Mouse (Mus musculus) hindbrain, embryonic 15.5 days (tissue): ENCODE results near the gene Prkd2. TPM values are rescaled to one million over a fixed set of nuclear protein-coding genes. Genes with fewer than 3 reads are reported as not detected.

Experiments
- ATAC-seq: fragments of 200-750 bp; cut with Nextera tagmentation; 2 replicates; pipeline ENCODE4 v1.8.0; 2017; ENCODE audit warnings: low read depth, moderate number of reproducible peaks, moderate TSS enrichment; ENCODE audit not compliant: low FRiP score
- H3K27ac ChIP-seq: fragments of 300-500 bp; sonication (generic); replicated peaks from 2 replicates; pipeline ENCODE4 v1.5.1; 2015; ENCODE audit warnings: mild to moderate bottlenecking, inconsistent platforms
- H3K27me3 ChIP-seq: fragments of 300-500 bp; sonication (generic); 2 replicates; pipeline ENCODE4 v1.6.1; 2015; ENCODE audit warnings: control low read depth, inconsistent platforms
- H3K36me3 ChIP-seq: fragments of 300-500 bp; sonication (generic); 2 replicates; pipeline ENCODE4 v1.6.1; 2015; ENCODE audit warnings: control low read depth, inconsistent platforms
- H3K4me1 ChIP-seq: fragments of 300-500 bp; sonication (generic); replicated peaks from 2 replicates; pipeline ENCODE4 v1.6.1; 2015; ENCODE audit warnings: control low read depth, inconsistent platforms
- H3K4me2 ChIP-seq: fragments of 300-500 bp; sonication (generic); 2 replicates; pipeline ENCODE4 v1.6.1; 2015; ENCODE audit warnings: moderate library complexity, mild to moderate bottlenecking, inconsistent platforms
- H3K4me3 ChIP-seq: fragments of 300-500 bp; sonication (generic); 2 replicates; pipeline ENCODE4 v1.5.1; 2015; ENCODE audit warnings: mild to moderate bottlenecking, inconsistent platforms
- H3K9ac ChIP-seq: fragments of 300-500 bp; sonication (generic); 2 replicates; pipeline ENCODE4 v1.6.1; 2015; ENCODE audit warnings: inconsistent platforms
- H3K9me3 ChIP-seq: fragments of 300-500 bp; sonication (generic); 2 replicates; pipeline ENCODE4 v1.6.1; 2016; ENCODE audit warnings: control low read depth, inconsistent platforms
- WGBS: fragments of 180-500 bp; shearing (Covaris S2); methylation state at CpG from one replicate; pipeline ENCODE4 v1.1.7; 2015; 5-methylcytosine and 5-hydroxymethylcytosine counted together
- polyA plus RNA-seq: library from polyadenylated mRNA; unstranded; fragments of >200 nt; fragmentation: Nextera tagmentation; extraction: Ambion mirVana; gene quantifications from 2 replicates; pipeline ENCODE4 v1.2.1, GENCODE M21; 2015

The Prkd2 gene
- polyA plus RNA-seq, 1 experiment from 2014 or later, result 6.7 TPM

DNA sequence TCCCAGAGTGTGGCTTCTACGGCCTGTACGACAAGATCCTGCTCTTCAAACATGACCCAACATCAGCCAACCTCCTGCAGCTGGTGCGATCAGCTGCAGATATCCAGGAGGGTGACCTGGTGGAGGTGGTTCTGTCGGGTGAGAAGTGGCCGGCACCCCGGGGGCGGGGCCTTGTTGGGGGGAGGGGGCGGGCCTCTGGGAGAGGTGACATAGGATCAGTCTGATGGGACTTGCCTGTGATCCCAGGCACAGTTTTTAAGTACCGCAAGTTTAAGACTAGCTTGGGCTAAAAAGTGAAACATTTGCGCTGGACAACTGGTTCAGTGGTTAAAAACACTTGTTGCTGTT lies 3.1 kb downstream of the Prkd2 start:
- H3K4me2 ChIP-seq, result peak overlapping the region; percentile 82

DNA sequence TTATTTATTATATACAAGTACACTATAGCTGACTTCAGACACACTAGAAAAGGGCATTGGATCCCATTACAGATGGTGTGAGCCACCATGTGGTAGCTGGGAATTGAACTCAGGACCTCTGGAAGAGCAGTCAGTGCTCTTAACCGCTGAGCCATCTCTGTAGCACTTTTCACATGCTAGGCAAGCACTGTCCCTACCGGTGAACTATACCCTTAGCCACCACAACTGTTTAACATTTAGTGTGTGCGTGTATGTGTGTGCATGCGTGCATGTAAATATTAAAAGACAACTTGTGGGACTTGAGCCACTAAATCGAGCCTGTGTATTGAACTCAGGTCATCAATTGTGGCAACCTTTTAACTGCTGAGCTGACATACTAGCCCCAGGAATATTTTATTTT lies 4.1 kb downstream of the Prkd2 start:
- H3K4me3 ChIP-seq, result no peak overlapping the region
- no peak overlapping the region for H3K4me2 ChIP-seq
- H3K9me3 ChIP-seq, result no peaks in the 10 kb centered on the region
- H3K27ac ChIP-seq, result no peak overlapping the region
- peaks cover 35% of the 10 kb centered on the region for H3K4me1 ChIP-seq
- no peak overlapping the region for H3K9ac ChIP-seq
- 95% methylated on average over 5 of the region's 5 CpGs for WGBS
- no peaks in the 10 kb centered on the region for H3K27me3 ChIP-seq
- H3K36me3 ChIP-seq, result peaks cover 16% of the 10 kb centered on the region; the same call in 1 of the 2 replicates
- no peak for ATAC-seq

More for the DNA sequence above, 3.1 kb downstream of the Prkd2 start:
- Histone ChIP-seq H3K27me3 (no peaks in the 10 kb centered on the region), H3K9ac (no peak overlapping the region), H3K27ac (no peak overlapping the region), H3K9me3 (no peaks in the 10 kb centered on the region), H3K4me1 (peaks cover 35% of the 10 kb centered on the region), H3K4me3 (no peak overlapping the region), H3K36me3 (peaks cover 22% of the 10 kb centered on the region)
- 41% methylated on average over 10 of the region's 10 CpGs for WGBS
- ATAC-seq, result no peak

DNA sequence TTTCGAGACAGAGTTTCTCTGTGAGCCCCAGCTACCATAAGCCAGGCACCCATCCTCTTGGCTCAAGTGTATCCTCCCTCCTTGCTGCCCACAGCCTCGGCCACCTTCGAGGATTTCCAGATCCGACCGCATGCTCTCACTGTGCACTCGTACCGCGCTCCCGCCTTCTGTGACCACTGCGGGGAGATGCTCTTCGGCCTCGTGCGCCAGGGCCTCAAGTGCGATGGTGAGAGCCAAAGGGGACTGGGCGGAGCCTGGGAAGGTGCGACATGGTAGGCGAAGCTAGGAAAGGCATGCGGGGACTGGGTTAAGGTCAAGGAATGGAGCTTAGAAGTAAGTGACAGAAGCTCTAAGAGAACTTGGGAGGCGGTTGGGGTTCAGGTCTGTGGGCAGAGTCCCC lies 4.8 kb downstream of the Prkd2 start:
- Histone ChIP-seq H3K4me1 (peaks cover 30% of the 10 kb centered on the region), H3K9ac (no peak overlapping the region), H3K4me2 (no peak overlapping the region), H3K27me3 (no peaks in the 10 kb centered on the region), H3K4me3 (no peak overlapping the region), H3K27ac (no peak overlapping the region), H3K36me3 (peaks cover 16% of the 10 kb centered on the region; the same call in 1 of the 2 replicates), H3K9me3 (no peaks in the 10 kb centered on the region)
- 88% methylated on average over 19 of the region's 19 CpGs for WGBS
- ATAC-seq, result no peak

DNA sequence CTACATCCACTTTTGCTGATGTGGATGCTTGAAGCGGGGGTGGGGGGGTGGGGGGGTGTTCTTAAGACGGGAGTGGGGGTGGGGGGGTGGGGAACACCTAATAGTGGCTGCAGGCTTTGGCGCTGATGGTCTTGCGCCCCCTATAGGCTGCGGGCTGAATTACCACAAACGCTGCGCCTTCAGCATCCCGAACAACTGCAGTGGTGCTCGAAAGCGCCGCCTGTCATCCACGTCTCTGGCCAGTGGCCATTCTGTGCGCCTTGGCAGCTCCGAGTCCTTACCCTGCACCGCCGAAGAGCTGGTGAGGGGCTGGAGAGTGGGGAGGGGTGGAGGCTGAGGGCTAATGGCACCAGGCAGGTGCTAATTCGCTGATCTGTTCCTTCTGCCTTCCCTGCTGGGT lies 5.9 kb downstream of the Prkd2 start:
- Histone ChIP-seq H3K36me3 (peaks cover 19% of the 10 kb centered on the region), H3K4me3 (no peak overlapping the region), H3K9me3 (no peaks in the 10 kb centered on the region), H3K4me1 (peaks cover 23% of the 10 kb centered on the region), H3K27ac (no peak overlapping the region), H3K9ac (no peak overlapping the region), H3K4me2 (no peak overlapping the region), H3K27me3 (no peaks in the 10 kb centered on the region)
- ATAC-seq, result no peak
- WGBS, result 16% methylated on average over 17 of the region's 17 CpGs

DNA sequence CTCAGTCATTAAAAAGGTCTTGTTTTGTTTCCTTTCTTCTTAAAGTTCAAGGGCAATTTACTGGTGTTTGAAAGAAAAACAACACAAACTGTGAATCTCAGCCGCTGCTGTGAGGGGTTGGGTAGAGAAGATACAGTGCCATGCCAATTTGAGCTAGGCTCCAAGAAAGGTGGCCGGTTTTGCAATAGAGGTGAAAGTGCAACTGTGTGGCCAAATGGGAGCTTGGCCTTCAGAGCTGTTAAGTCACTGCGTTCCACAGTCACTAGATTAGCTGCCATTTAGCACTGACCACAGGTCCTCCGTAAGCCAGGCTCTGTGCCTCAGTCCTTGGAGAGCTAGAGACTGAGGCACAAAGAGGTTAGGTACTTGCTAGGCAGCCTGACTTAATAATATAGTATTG lies 8.9 kb downstream of the Prkd2 start:
- no peak for ATAC-seq
- Histone ChIP-seq H3K27ac (no peak overlapping the region), H3K9me3 (no peaks in the 10 kb centered on the region), H3K9ac (no peak overlapping the region), H3K36me3 (peaks cover 32% of the 10 kb centered on the region), H3K27me3 (no peaks in the 10 kb centered on the region), H3K4me3 (no peak overlapping the region), H3K4me1 (peaks cover 3% of the 10 kb centered on the region; the same call in 1 of the 2 replicates), H3K4me2 (no peak overlapping the region)
- WGBS, result 93% methylated on average over 4 of the region's 4 CpGs

DNA sequence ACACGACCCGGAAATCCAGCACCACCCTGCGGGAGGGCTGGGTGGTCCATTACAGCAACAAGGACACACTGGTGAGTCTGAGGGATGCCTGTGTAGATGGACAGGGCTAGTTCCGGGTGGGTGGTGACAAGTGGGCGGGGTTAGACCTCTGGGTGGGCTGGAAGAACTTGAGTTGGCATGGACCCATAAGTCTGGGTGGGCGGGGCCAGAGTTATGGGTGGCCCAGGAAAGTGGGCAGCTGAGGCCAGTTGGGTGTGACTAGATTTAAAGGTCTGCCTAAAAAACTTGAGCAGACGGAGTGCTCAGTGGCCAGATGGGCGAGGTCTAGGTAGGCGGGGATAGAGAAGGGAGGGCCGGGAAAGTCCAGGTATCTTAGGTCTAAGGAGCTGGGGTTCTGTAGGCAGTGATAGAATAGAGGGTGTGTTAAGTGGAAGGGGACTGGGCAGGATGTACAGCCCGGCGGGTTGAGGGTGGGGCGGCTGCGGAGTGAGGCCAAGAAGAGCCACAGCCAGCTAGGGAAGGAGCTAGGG lies 10.7 kb downstream of the Prkd2 start:
- H3K4me1 ChIP-seq, result peaks cover 3% of the 10 kb centered on the region; the same call in 1 of the 2 replicates
- H3K9ac ChIP-seq, result no peak overlapping the region
- H3K27ac ChIP-seq, result no peak overlapping the region
- no peak; the same call in 1 of the 2 replicates for ATAC-seq
- no peak overlapping the region for H3K4me2 ChIP-seq
- no peaks in the 10 kb centered on the region for H3K9me3 ChIP-seq
- WGBS, result 92% methylated on average over 14 of the region's 14 CpGs
- H3K27me3 ChIP-seq, result no peaks in the 10 kb centered on the region
- peaks cover 36% of the 10 kb centered on the region for H3K36me3 ChIP-seq
- no peak overlapping the region for H3K4me3 ChIP-seq

DNA sequence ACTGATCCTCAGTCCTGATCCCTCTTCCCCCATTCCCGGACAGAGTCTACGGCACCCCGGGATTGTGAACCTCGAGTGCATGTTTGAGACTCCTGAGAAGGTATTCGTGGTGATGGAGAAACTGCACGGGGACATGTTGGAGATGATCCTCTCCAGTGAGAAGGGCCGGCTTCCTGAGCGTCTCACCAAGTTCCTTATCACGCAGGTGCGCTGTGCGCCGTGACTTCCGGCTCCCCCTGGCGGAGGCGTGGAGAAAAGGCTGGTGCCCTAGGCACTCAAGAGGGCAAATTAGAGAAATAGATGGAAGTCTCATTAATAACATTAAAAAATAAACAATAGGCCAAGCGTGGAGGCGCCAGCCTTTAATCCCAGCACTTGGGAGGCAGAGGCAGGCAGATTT lies 15.6 kb downstream of the Prkd2 start:
- Histone ChIP-seq H3K27ac (no peak overlapping the region), H3K27me3 (no peaks in the 10 kb centered on the region), H3K4me3 (no peak overlapping the region), H3K4me2 (no peak overlapping the region), H3K4me1 (no peaks in the 10 kb centered on the region), H3K9ac (no peak overlapping the region), H3K9me3 (no peaks in the 10 kb centered on the region), H3K36me3 (peaks cover 17% of the 10 kb centered on the region)
- 23% methylated on average over 17 of the region's 17 CpGs for WGBS
- no peak for ATAC-seq

DNA sequence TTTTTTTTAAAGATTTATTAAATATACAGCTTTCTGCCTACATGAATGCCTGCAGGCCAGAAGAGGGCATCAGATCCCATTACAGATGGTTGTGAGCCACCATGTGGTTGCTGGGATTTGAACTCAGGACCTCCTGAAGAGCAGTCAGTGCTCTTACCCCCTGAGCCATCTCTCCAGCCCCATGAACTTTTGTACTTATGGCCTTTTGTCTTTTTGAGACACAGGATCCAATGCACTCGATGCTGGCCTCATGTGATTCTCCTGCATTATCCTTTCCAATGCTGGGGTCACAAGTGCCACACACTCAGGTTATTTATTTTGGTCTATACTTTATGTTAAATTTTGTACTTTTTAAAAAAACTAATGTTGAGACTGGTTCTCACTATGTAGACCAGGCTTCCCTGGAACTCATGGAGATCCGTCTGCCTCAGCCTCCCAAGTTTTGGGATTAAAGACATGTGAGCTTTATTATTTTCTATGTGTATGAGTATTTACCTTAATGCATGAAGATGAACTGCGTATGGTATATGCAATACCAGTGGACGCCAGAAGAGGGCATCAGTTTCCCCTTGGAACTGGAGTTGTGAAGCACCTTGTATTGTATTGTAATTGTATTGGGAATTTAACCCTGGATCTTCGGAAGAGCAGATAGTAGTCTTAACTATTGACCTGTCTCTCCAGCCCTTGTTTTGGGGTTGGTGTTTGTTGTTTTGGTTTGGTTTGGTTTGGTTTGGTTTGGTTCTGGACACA lies 17.4 kb downstream of the Prkd2 start:
- no peak for ATAC-seq

DNA sequence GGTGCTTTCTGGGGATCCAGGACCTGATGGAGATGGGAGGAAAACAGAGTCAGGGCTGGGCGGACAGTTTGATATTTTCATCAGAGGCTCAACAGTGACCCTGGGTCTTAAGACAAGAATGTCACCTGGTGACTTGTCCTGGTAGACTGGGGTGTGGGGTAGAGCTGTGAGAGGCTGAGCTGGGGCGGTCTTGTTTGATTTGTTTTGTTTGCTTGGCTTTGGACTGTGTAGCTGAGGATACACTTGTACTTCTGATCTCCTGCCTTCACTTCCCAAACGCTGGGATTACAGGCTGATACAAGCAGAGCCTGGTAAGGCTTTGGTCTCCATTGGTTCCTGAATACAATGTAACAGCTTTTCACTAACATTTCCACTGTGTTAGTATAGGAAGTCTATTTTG lies 24.8 kb downstream of the Prkd2 start:
- H3K9ac ChIP-seq, result no peak overlapping the region
- no peak overlapping the region for H3K4me2 ChIP-seq
- WGBS, result 91% methylated on average over 3 of the region's 3 CpGs
- no peak overlapping the region for H3K27ac ChIP-seq
- H3K4me3 ChIP-seq, result no peak overlapping the region
- H3K4me1 ChIP-seq, result peaks cover 16% of the 10 kb centered on the region
- no peaks in the 10 kb centered on the region for H3K9me3 ChIP-seq
- no peak for ATAC-seq
- H3K36me3 ChIP-seq, result peaks cover 21% of the 10 kb centered on the region
- no peaks in the 10 kb centered on the region for H3K27me3 ChIP-seq

More for the DNA sequence above, 17.4 kb downstream of the Prkd2 start:
- H3K4me1 ChIP-seq, result no peaks in the 10 kb centered on the region
- H3K27ac ChIP-seq, result no peak overlapping the region
- H3K36me3 ChIP-seq, result peaks cover 27% of the 10 kb centered on the region
- H3K9me3 ChIP-seq, result no peaks in the 10 kb centered on the region
- no peak overlapping the region for H3K4me2 ChIP-seq
- H3K27me3 ChIP-seq, result no peaks in the 10 kb centered on the region
- 26% methylated on average over 5 of the region's 5 CpGs for WGBS
- H3K4me3 ChIP-seq, result no peak overlapping the region
- no peak overlapping the region for H3K9ac ChIP-seq

DNA sequence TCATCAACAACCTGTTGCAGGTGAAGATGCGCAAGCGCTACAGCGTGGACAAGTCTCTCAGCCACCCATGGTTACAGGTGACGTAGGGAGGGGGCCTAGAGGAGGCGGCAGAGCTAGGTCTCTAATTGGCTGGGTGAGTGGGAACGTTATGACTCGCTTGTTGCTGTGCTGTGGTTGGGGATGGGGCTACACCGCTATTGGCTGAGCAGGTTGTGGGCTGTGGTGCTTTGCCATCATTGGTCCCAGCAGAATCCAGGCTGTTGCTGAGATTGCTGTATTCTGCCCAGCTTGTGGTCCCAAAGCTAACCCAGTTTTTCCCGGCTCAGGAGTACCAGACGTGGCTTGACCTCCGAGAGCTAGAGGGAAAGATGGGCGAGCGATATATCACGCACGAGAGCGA lies 26.8 kb downstream of the Prkd2 start:
- peaks cover 21% of the 10 kb centered on the region for H3K4me1 ChIP-seq
- 9% methylated on average over 16 of the region's 16 CpGs for WGBS
- H3K9me3 ChIP-seq, result no peaks in the 10 kb centered on the region
- peak overlapping the region; percentile 62 for H3K4me2 ChIP-seq
- peak overlapping the region; percentile 40 for H3K4me3 ChIP-seq
- H3K9ac ChIP-seq, result peak overlapping the region; percentile 36
- H3K27ac ChIP-seq, result peak overlapping the region; percentile 88
- H3K36me3 ChIP-seq, result peaks cover 12% of the 10 kb centered on the region; the same call in 1 of the 2 replicates
- no peaks in the 10 kb centered on the region for H3K27me3 ChIP-seq
- peak; percentile 98 for ATAC-seq

DNA sequence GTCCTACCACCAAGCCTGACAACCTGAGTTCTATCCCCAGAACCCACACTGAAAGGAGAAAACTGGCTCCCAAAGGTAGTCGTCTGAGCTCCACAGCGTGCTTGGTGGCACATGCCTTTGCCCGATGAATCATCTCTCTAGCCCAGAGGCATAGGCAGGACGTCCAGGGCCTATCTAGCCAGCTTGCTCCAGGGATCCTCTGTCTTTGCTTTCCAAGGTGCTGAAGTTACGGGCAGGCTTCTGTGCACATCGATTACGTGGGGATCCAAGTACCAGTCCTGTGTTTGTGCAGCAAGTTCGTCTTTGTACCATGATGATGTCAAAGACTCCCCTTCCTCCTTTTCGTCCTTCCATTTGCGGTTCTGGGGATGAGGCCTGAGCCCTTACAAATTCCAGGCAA lies 28.9 kb downstream of the Prkd2 start:
- no peak overlapping the region for H3K4me3 ChIP-seq
- no peaks in the 10 kb centered on the region for H3K27me3 ChIP-seq
- H3K36me3 ChIP-seq, result no peaks in the 10 kb centered on the region
- 85% methylated on average over 10 of the region's 10 CpGs for WGBS
- H3K9ac ChIP-seq, result no peak overlapping the region
- H3K9me3 ChIP-seq, result no peaks in the 10 kb centered on the region
- no peak overlapping the region for H3K27ac ChIP-seq
- peaks cover 32% of the 10 kb centered on the region for H3K4me1 ChIP-seq
- no peak for ATAC-seq
- H3K4me2 ChIP-seq, result no peak overlapping the region

DNA sequence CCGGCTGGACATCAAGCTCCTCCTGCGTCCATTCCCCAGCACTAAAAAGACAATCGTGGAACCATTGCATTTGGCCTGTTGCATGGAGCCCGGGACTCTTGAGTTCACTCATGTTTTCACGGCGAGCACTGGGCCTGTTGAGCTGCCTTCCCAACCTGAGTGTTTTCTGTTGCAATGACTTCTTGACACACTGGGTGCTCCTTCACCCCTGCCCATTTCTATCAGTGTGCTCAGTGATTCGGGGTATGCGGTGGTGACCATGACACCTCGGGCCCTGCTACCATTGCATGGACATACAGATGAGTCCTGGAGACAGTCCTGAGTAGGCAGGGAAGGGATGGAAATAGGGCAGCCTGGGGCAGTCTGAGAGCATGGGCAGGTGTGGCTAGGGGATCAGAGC lies 29.8 kb downstream of the Prkd2 start:
- no peak overlapping the region for H3K9ac ChIP-seq
- no peaks in the 10 kb centered on the region for H3K36me3 ChIP-seq
- no peak for ATAC-seq
- no peak overlapping the region for H3K4me3 ChIP-seq
- no peaks in the 10 kb centered on the region for H3K27me3 ChIP-seq
- 95% methylated on average over 9 of the region's 9 CpGs for WGBS
- no peaks in the 10 kb centered on the region for H3K9me3 ChIP-seq
- H3K4me2 ChIP-seq, result no peak overlapping the region
- no peak overlapping the region for H3K27ac ChIP-seq
- peaks cover 39% of the 10 kb centered on the region for H3K4me1 ChIP-seq
